Mouse (Mus musculus) heart, postnatal 25 days (tissue): ENCODE data around the gene Zfp36l1. TPM values are rescaled to one million over a fixed set of nuclear protein-coding genes. Genes with fewer than 3 reads are reported as not detected.

Experiments used
- DNase-seq: peaks from one replicate; pipeline ENCODE4 v3.0.0; 2022; ENCODE audit warnings: low spot score
- intact Hi-C: fragments of 180-260 bp; cut with DNase I; formaldehyde crosslinking; loops from one replicate; pipeline ENCODE4 v1.15.1; 2025
- total RNA-seq, 2 experiments: library from RNA; stranded (reverse); gene quantifications; 2 replicates each; pipeline ENCODE4 v1.2.3; 2021

Zfp36l1 gene
- total RNA-seq, 2 experiments from 2014 or later: 96.9 to 110 TPM

DNA sequence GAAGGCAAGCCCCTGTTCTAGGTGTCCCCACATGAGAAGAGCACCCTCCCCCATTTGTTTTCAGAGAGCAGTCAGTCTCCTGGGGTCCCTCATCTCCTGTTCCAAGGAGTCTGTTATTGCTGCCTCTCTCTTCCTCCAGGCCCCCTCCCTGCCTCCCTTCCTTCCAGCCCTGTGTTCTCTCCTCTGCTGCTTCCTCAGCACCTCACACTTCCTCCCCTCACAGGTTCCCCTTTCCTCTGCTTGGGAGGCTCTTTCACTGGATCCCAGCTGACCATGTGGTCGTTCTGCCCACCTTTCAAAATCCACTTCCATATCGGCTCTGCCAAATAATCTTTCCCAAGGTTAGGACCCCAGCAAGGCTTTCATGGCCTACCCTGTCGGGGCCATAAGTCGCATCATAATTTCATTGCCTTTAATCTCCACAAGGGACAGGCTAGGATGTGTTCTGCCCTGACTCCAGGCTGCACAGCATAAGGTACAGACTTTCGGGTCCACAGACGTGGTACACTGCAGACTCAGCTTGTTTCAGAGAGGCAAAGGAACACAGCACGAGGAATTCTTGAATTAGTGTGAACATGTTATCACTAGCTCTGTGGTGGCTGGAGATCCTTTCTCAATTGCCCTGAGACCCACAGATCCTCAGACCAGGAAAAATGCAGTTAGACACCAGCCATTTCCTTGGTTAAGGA lies 29.5 kb downstream of the Zfp36l1 start:
- DNase-seq: no peak
- intact Hi-C loops: loop anchor here (2.0 kb wide), 1 partner anchor 16 kb away; no protein-coding TSS in a partner anchor

DNA sequence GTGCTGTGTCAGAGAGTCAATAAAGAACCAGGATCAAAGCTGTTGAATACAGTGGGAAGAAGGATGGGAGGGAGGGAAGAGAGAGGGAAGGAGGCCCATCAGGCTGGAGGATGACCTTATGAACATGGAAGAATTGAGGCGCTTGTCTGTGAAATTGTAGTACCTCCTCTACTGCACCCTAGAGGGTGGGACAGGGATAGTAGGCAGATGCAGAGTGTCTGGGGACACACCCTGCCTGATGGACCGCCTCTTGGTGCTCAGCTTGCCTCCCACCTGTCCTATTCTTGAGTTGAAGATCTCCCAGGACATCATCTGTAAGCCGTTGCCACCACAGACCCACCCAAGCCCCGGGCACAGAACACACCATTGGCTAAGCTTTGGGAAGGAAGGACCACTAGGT lies 30.1 kb downstream of the Zfp36l1 start:
- intact Hi-C loops: loop anchor here (2.0 kb wide), 1 partner anchor 16 kb away; no protein-coding TSS in a partner anchor
- DNase-seq: no peak

DNA sequence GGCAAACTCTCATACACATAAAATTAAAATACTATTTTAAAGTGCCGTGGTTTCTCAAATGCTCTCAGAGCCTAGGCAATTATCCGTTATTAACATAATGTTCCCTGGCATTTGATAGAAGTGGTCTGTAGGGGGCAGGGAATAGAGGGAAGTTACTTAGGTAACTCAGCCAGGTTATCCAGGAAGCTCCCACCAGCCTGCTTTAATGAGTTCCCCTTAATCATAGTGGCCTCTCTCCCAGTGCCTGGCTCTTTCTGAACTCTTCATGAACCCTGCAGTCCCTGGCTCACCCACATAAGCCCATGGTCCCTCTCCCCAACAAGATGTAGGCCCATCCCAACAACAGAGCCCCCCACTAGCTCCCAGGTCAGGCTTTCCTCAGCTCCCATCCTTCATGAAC lies 31.4 kb downstream of the Zfp36l1 start:
- intact Hi-C loops: no loop called here
- no peak for DNase-seq

DNA sequence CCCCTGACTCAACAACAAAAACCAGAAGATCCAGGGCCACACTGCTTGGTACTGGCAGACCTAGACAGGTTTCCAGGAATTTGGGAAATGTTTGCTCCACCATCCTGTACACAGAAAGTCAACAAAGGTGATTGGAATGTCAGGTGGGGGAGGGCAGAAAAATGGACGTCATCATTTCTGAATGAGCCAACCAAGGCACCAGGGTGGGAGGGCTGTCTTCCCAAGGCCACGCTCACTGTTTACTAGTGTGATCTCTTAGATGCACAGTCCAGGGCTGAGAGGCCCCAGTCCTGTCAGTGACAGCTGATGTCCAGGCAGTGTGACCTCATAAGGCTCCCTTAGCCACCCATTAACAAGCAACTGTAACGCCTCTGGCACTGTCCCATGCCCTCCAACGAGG lies 32.9 kb downstream of the Zfp36l1 start:
- DNase-seq: no peak
- intact Hi-C loops: no loop called here

DNA sequence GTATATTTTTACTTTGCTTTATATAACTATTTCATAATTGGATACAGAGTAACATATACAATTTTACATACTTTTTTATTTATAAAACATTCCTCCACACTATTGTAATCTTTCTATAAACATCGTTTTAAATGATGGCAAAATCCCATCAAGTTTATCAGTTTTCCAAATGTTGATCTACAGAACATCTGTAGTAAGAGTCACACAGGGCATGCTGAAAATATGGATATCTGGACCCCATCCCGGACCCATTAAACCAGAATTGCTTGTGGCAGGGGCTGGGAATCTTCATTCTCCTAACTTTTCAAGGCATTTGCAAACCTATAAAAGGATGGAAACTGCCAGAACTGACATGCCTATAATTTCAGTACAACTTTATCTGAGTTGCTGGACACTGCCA lies 38.5 kb downstream of the Zfp36l1 start:
- intact Hi-C loops: no loop called here
- no peak for DNase-seq

DNA sequence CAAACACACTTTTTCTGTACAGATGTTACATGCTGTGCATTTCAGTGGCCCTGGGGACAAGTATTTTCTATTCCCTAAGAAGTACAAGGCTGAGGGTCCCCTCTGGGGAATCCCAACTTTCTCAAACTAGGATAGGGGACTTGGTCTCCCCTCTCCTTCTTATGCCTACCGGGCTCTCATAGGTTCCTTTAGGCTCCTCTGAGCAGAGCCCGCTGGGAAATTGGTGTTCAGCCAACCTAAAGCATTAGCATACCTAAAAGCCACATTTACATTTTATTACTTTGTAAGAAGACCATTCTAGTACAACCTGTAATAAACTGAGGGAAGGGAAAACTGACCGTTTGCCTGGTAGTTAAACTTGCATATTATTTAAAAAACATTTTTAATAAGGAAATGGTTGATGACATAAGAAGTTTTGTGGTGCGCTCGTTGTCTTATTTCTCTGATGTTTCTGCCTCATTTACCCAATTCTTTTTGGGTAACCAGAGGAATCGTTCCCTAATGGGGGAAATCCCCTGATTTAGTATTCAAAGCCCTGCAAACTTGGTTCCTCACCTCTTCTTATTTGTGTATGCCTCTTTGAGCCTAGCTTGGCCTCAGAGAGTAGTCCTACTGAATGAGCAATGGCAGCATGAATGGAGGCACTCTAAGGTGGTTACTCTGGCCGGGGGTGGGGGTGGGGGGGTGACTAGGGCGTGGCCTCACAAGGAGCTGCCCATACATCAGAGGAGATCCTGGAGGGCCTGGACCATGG lies 42.1 kb downstream of the Zfp36l1 start:
- intact Hi-C loops: no loop called here
- DNase-seq: no peak

DNA sequence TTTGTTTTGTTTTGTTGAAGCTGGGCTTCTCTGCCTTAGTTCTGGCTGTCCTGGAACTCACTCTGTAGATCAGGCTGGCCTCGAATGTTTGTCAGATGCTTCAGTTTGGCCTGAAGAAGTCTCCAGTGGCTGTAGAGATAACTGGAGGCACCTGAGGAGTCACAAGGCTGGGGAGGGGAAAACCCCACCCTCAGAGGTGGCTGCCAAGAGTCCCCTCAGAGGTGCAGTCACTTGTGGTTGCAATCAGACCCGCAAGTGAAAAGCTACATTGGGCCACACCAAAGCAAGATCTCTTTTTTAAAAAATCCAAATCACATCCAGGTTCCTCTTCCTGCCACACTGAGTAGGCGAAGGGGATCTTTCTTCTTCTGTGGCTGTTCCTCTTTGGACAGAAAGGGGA lies 43.8 kb downstream of the Zfp36l1 start:
- intact Hi-C loops: no loop called here
- no peak for DNase-seq

DNA sequence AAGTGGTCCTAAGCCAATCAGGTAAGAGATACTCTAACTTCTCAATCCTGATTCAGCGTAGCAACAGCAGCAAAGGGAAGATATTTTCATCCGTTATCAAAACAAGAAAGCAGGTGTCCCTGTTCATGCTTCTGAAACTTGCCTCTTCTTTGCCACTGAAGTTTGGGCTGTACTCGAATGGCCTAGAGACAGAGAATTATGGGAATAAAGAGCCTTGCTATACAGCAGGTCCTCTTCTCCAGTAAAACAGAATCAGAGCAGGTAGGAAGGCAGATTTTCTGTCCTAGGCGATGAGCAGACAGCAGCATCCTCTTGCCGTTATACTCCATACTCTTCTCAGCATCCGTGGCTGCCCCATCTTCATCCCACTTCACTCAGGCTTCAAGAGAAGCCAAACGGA lies 44.8 kb downstream of the Zfp36l1 start:
- intact Hi-C loops: no loop called here
- DNase-seq: no peak

DNA sequence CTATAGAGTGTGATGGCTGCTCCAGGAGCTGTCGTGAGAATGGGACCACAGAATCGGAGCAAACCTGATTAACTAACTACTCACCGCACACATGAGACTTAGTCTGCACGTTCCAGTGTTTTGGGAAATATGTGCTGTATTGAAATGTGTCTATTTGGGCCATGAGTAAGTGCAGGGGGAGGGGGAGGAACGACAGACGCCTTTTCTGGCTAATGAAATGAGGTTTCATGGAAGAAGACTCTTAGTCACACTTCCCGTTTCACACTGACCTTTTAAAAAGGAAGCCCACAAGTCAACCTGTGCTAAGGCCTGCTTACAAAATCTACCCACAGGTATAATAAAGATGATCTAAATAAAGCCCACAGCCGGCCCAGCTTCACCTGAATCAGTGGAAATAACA lies 47.8 kb downstream of the Zfp36l1 start:
- intact Hi-C loops: no loop called here
- no peak for DNase-seq

DNA sequence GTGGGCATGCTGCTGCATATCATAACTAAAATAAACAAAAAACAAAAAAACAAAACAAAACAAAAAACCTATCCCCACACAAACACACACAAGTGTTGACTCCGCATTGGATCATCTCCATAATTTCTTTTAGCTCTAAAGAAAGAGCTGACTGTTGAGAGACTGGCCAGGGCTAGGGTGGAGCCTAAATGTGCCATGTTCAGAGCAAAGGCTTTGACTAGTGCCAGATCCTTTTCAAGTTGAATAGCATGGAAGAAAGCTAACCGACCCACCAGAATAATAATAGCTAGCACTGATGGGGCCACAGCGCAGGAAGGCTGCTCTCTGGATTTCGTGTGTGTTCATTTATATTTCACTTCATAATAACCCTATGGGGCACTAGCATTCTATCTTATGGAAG lies 48.5 kb downstream of the Zfp36l1 start:
- intact Hi-C loops: loop anchor here (5.0 kb wide), 1 partner anchor 43 kb away; no protein-coding TSS in a partner anchor
- DNase-seq: no peak

DNA sequence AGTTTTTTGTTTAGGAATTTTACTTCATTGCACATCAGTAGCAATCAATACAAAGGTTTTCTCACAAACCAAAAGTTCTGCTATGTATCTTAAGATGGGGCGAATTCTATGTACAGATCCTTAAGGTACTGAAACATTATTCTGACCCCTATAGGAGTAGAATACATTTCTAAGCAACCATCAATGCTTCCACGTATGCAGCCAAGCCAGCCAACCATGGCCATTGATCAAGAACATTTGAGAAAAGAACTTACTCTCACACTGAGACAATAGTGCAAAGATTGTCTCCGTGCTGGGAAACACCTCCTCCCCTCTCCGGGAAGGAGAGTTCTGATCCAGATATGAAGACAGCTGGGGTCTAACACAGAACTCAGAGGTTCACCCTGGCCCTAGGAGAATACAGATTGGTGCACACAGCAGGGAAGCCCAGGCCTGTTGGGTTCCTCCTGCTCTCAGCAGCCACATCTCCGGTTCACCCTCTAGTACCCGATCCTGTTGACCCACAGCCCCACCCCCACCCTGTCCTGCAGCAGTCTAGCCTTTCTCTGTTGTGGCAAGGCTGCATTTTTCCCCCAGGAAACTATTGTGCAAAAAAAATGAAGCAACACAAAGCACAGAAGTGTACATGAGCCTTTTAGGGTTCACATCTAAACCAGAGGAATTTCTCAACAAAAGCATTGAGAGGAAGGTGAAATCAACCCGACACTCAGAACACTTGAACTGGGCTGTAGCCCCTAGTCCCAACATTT lies 49.2 kb downstream of the Zfp36l1 start:
- intact Hi-C loops: loop anchor here (5.0 kb wide), 1 partner anchor 44 kb away; no protein-coding TSS in a partner anchor
- DNase-seq: no peak

DNA sequence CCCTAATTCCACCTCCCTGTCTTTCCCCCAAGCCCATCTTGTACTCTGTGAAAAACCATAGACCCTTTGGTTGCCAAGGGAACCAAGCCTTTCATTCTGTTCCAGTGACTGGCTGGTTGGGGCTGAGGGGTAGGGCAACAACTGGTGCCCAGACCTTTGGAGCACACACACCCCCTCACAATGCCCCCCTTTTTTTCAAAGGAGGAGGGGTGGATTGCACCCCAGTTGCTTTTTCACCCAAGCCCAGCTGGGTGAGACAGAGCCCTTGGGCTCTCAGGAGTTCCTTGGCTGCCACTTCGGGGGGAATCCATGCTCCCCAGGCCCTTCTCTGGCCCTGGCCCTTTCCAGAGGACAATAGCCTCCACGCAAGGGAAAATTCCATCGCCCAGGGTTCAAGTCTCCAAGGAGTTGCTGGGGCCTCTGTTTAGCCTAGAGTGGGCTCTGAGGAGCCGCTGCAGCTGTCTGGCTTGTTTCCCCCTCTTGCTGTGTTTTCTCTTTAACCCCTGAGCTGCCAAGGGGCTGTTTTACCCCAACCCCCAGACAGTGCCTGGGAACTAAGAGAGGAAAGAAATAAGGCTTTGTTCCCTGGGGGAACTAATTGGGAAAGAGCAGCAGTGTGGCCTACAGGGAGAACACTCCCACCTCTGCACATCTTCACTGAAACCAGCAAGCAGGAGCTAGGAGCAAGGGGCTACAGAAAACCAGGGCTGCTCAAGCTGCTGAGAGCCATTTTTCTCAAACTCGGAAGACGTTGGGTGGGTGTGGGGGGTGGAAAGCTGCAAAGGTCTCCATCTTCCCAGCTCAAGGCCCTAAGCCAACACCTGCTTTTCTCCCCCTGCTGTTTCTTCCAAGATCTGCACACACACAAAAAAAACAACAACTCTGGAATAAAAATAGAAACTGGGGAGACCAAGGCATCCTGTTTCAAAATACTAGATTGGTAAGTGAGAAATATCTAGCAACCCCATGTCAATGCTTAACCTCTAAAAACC lies 50.1 kb downstream of the Zfp36l1 start:
- DNase-seq: no peak
- intact Hi-C loops: loop anchor here (5.0 kb wide), 1 partner anchor 45 kb away; no protein-coding TSS in a partner anchor

DNA sequence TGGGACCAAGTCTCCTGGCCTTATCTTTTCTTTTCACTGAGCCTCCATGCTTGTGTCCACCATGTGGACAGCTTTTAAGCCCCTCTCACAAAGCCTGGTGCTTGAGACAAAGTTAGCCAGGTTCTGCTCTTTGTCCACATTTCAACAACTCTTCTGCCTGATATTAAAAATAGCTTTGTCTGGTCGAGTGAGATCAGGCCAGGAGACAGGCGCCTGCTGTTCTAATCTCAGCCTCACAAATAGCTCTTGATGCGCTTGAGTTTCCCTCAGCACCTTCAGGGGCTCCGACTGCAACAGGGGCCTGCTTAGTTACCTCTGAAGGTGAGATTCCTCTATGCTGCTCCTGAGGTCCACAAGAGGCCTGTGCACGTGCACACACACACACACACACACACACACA lies 51.0 kb downstream of the Zfp36l1 start:
- intact Hi-C loops: loop anchor here (5.0 kb wide), 1 partner anchor 45 kb away; no protein-coding TSS in a partner anchor
- DNase-seq: no peak

DNA sequence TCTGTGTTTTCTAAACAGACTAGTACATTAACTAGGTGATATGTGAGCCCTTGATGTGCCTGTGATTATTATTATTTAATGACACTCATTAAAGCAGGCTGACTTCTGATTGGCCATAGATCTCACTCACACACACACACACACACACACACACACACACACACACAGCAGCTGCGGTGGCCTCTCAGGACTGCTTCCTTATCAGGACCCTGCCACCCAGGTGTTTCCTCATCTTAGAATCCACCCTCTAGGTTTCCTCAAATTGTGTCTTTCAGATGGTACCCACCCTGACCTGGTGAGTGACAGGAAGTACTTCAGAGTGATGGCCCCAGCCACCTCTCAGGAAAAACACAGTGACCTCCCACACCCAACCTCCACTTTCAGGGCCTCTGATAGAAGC lies 52.0 kb downstream of the Zfp36l1 start:
- no peak for DNase-seq
- intact Hi-C loops: loop anchor here (5.0 kb wide), 1 partner anchor 46 kb away; no protein-coding TSS in a partner anchor

DNA sequence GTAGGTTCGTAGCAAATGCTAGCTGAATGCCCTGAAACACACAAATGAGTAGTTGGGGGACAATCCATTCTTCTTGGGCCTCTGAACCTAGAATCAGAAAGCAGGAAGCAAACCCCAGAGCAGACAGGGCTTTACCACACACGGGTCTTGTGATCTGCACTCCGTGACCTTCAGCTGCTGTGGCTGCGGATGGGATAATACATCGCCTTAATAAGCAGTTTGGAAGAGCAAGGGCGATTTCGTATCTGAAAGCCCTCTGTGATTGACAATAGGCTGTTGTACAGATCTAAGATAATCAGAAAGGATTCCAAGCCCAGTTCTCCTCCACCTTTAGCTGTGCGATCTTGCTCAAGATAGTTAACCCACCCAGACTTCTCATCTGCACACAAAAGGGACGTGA lies 52.5 kb downstream of the Zfp36l1 start:
- intact Hi-C loops: loop anchor here (5.0 kb wide), 1 partner anchor 47 kb away; no protein-coding TSS in a partner anchor
- no peak for DNase-seq

DNA sequence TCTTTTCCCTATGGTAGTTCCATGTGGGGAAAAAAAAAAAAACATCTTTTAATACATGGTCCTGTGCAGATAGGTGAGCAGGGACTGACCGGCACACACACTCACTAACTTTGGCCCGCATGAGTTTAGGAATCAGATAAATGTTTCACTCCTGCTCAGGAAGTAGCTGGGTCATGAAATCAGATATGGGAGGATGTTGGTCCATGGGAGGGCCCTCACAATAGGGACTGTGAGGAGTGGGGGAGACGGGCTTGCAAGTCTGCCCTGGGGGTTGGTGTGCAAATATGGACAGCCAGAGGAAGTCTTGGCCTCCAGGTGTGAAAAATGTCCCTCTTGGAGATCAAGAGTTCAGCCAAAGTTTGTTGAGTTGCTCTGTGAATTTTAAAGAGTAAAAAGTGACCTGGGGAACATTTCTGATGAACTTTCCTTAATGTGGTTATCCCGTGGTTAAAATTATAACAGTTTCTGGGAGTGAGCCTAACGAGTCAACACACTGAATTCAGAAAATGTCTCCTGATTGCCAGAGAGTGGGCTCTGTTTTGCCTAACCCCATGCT lies 53.0 kb downstream of the Zfp36l1 start:
- intact Hi-C loops: loop anchor here (5.0 kb wide), 1 partner anchor 47 kb away; no protein-coding TSS in a partner anchor
- DNase-seq: no peak
